Mouse (Mus musculus): Measurements from ENCODE around the gene Cldn34b3.
"Not testable (repeated sequence)": the region's sequence is repeated elsewhere in the genome, so short reads cannot be mapped to it uniquely, and the experiment has no call there.

The Cldn34b3 gene

DNA sequence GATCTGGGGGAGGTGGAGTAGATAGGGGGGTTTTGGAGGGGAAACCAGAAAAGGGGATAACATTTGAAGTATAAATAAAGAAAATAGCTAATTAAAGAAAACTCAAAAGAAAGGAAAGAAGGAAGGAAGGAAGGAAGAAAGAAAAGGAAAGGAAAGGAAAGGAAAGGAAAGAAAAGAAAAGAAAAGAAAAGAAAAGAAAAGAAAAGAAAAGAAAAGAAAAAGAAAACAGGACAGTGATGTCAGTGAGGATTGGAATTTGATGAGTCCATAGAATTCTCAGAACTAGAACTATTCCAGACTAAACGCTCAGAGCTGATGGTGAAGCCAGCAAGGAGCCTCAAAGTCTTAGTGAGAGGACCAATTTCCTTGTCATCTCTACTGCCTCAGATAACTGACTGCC lies at the start of gene Cldn34b3:
Gene Cldn34b3 (plus strand): TSS at position 301 of the 400 bp plus-strand sequence.
- DNase-seq (ENCODE audit: low spot score) = not testable (repeated sequence)
